Comparison of ENCODE assay signal across 11 mouse cellular contexts in the genomic region with DNA sequence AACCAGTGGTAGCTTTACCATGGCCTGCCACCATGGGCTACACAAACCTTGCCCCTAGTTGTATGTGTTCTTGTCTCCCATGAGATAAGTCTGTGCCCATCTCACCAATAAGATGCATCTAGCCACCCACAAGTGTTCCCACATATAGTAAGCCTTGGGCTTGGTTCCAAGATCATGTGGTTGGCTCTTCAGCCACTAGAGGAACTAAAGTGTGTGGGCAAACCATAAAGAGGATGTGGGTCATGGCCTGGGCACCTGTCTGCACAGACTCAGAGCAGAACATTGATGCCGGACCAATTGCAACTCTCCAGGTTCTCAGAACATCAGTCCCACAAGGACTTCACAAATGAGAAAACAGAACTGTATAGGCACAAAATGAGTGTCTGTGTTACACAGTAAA.
DNase-seq lines count a peak whose midpoint lies in the region.
"Had no signal": no experiment of that assay in that cellular context is flagged by ENCODE, and none has a peak within 500 bp of the region (broad histone marks: within the 10 kb centered on the region; RNA-seq: fewer than 3 reads in every experiment).

No protein-coding gene starts in this region.

- WGBS in embryonic facial prominence, embryonic 10.5 days, result 92% methylated on average over 1 of the region's 1 CpGs

- H3K9me3 ChIP-seq in embryonic facial prominence, embryonic 10.5 days, result no peaks in the 10 kb centered on the region
- H3K9me3 ChIP-seq: embryonic facial prominence, embryonic 13.5 days had no signal

- no peaks in the 10 kb centered on the region for H3K27me3 ChIP-seq in embryonic facial prominence, embryonic 10.5 days (replicated peaks; ENCODE audit: low read depth, poor library complexity, severe bottlenecking)
- H3K27me3 ChIP-seq: embryonic facial prominence, embryonic 13.5 days had no signal

- no peak overlapping the region for H3K4me3 ChIP-seq in embryonic facial prominence, embryonic 10.5 days
- H3K4me3 ChIP-seq: embryonic facial prominence, embryonic 13.5 days had no signal

- H3K27ac ChIP-seq in embryonic facial prominence, embryonic 10.5 days (replicated peaks), result no peak overlapping the region; the same call in 1 of the 2 replicates
- H3K27ac ChIP-seq: embryonic facial prominence, embryonic 13.5 days had no signal

- DNase-seq in layer of hippocampus, adult 11-12 months (ENCODE audit: low spot score), result peak; percentile 33
- no peak for DNase-seq in layer of hippocampus, adult 8-10 months (ENCODE audit: low spot score in 2 of 2)
- DNase-seq in B cell, adult 2 months, result peak; percentile 35 to 48
- peak; percentile 35 for DNase-seq in c-Kit-positive CD71-negative TER-119-negative erythroid progenitor cells, embryonic 14.5 days (ENCODE audit: low read depth)
- DNase-seq in monocyte, adult 2 months (ENCODE audit: low read depth in 1 of 2, low spot score in 2 of 2), result peak; percentile 21 to 25
- DNase-seq in ovary, postnatal 36 days (ENCODE audit: low spot score), result no peak
- DNase-seq in embryonic facial prominence, embryonic 10.5 days (ENCODE audit: low spot score), result no peak
- DNase-seq in frontal cortex, postnatal 14 days (ENCODE audit: low spot score in 2 of 2), result no peak
- DNase-seq: adrenal gland, postnatal 25 days; cerebellum, adult 8-10 months had no signal

- no peaks in the 10 kb centered on the region for H3K36me3 ChIP-seq in embryonic facial prominence, embryonic 10.5 days (replicated peaks)
- H3K36me3 ChIP-seq: embryonic facial prominence, embryonic 13.5 days had no signal

- peaks cover 27% of the 10 kb centered on the region for H3K4me1 ChIP-seq in embryonic facial prominence, embryonic 10.5 days

Comparison
In these comparisons a context has a peak if more than half of its experiments do, and no peak if none do; other contexts are left out.
1. DNase-seq: peak in layer of hippocampus, adult 11-12 months (single experiment), B cell, adult 2 months (2 of 2), c-Kit-positive CD71-negative TER-119-negative erythroid progenitor cells, embryonic 14.5 days (single experiment) and monocyte, adult 2 months (2 of 2); none in layer of hippocampus, adult 8-10 months (0 of 2), ovary, postnatal 36 days (single experiment), embryonic facial prominence, embryonic 10.5 days (single experiment) and frontal cortex, postnatal 14 days (0 of 2).